Mouse (Mus musculus) forebrain, embryonic 15.5 days (tissue): Measurements from ENCODE around the gene Nr2e1. TPM values are rescaled to one million over a fixed set of nuclear protein-coding genes. Genes with fewer than 3 reads are reported as not detected.

Experiments
- ATAC-seq: fragments of 200-750 bp; cut with Nextera tagmentation; replicated peaks from 2 replicates; pipeline ENCODE4 v1.8.0; 2017; ENCODE audit warnings: mild to moderate bottlenecking, moderate TSS enrichment, moderate library complexity
- H3K27ac ChIP-seq: fragments of 300-500 bp; sonication (generic); replicated peaks from 2 replicates; pipeline ENCODE4 v1.5.1; 2015; ENCODE audit warnings: mild to moderate bottlenecking, inconsistent platforms
- H3K27me3 ChIP-seq: fragments of 300-500 bp; sonication (generic); 2 replicates; pipeline ENCODE4 v1.6.1; 2015; ENCODE audit warnings: inconsistent platforms
- H3K36me3 ChIP-seq: fragments of 300-500 bp; sonication (generic); 2 replicates; pipeline ENCODE4 v1.6.1; 2015; ENCODE audit warnings: mild to moderate bottlenecking, inconsistent platforms
- H3K4me1 ChIP-seq: fragments of 300-500 bp; sonication (generic); 2 replicates; pipeline ENCODE4 v1.6.1; 2015; ENCODE audit warnings: inconsistent platforms
- H3K4me2 ChIP-seq: fragments of 300-500 bp; sonication (generic); replicated peaks from 2 replicates; pipeline ENCODE4 v1.6.1; 2015; ENCODE audit warnings: mild to moderate bottlenecking, inconsistent platforms
- H3K4me3 ChIP-seq: fragments of 300-500 bp; sonication (generic); 2 replicates; pipeline ENCODE4 v1.5.1; 2015; ENCODE audit warnings: mild to moderate bottlenecking, inconsistent platforms
- H3K9ac ChIP-seq: fragments of 300-500 bp; sonication (generic); replicated peaks from 2 replicates; pipeline ENCODE4 v1.6.1; 2015; ENCODE audit warnings: mild to moderate bottlenecking, inconsistent platforms
- H3K9me3 ChIP-seq: fragments of 300-500 bp; sonication (generic); 2 replicates; pipeline ENCODE4 v1.6.1; 2016; ENCODE audit warnings: inconsistent platforms
- WGBS: fragments of 180-500 bp; shearing (Covaris S2); methylation state at CpG from one replicate; pipeline ENCODE4 v1.1.7; 2015; ENCODE audit warnings: mixed read lengths; 5-methylcytosine and 5-hydroxymethylcytosine counted together
- polyA plus RNA-seq: library from polyadenylated mRNA; unstranded; fragments of >200 nt; fragmentation: Nextera tagmentation; extraction: Ambion mirVana; gene quantifications from 2 replicates; pipeline ENCODE4 v1.2.1, GENCODE M21; 2015

Nr2e1 gene
- polyA plus RNA-seq, 1 experiment from 2014 or later: 35.4 TPM

- peaks cover 71% of the 10 kb centered on the region for H3K4me1 ChIP-seq
- H3K9ac ChIP-seq: peak overlapping the region; percentile 68
- H3K36me3 ChIP-seq: no peaks in the 10 kb centered on the region
- WGBS: 1% methylated on average over 8 of the region's 8 CpGs
- peak overlapping the region; percentile 79 for H3K27ac ChIP-seq
- peak overlapping the region; percentile 66 for H3K4me2 ChIP-seq
- peak overlapping the region; percentile 58 for H3K4me3 ChIP-seq
- no peaks in the 10 kb centered on the region for H3K9me3 ChIP-seq
- no peak for ATAC-seq
- H3K27me3 ChIP-seq: no peaks in the 10 kb centered on the region; the same call in 1 of the 2 replicates
Measured at GRCm38 (mm10) chr10:42585156-42585555, 1.7 kb upstream of the Nr2e1 start.

DNA sequence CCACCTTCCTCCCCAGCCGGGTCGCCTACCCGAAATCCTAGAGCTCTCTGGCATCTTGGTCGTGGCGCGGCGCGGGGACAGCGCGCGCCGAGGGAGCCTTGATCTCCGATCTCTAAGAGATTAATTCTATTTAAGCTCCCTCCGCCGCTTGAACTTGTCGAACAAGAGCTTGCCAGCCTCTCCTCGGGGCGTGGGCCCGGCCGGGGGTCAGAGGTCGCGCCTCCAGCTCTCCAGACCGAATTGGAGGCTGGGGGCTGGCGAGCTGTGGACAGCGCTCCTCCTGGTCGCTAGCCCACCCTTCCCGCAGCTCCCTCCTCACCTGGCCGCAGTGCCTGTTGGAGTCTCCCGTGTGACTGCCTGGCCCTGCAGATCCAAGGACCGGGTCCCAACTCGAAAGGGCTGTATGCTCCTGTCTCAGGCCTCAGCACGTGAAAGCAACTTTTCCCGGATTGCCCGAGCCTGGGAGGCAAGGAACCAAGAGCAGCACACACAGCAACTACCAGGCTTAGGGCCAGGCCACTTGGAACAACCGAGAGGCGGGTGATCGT, 1.1 kb upstream of the Nr2e1 start:
- no peaks in the 10 kb centered on the region; the same call in 1 of the 2 replicates for H3K27me3 ChIP-seq
- no peak for ATAC-seq
- H3K27ac ChIP-seq: peak overlapping the region; percentile 79
- peak overlapping the region; percentile 68 for H3K9ac ChIP-seq
- no peaks in the 10 kb centered on the region for H3K36me3 ChIP-seq
- peak overlapping the region; percentile 66 for H3K4me2 ChIP-seq
- H3K4me3 ChIP-seq: peak overlapping the region; percentile 58
- peaks cover 72% of the 10 kb centered on the region for H3K4me1 ChIP-seq
- under 1% methylated on average over 37 of the region's 37 CpGs for WGBS
- H3K9me3 ChIP-seq: no peaks in the 10 kb centered on the region

DNA sequence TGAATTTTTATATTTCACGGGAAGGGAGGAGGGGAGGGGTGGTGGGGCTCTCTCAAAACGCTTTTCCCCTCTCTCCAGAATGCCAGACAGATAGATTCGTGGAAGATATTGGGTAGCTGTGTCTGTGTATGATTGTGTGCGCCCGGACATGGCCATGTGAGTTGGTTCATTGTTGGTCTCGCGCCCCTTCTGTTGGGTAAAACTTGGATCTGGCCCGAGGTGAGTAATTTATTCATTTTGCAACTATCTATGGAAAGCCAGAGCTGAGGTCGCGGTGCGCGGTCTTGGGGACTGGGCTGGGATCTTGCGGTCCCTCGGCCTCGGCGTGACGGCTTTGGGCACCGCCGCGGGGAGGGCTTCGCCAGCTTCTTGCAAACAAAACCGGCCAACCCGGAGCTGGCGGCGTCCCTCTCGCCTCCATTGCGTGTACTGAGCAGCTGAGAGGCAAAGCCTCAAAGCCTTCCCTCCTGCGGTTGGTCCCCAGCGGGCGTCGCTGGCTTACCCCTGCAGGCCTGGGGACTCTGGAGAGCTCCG, 537 bp upstream of the Nr2e1 start:
- H3K4me1 ChIP-seq: peaks cover 75% of the 10 kb centered on the region
- H3K27me3 ChIP-seq: no peaks in the 10 kb centered on the region
- ATAC-seq: peak; percentile 30

DNA sequence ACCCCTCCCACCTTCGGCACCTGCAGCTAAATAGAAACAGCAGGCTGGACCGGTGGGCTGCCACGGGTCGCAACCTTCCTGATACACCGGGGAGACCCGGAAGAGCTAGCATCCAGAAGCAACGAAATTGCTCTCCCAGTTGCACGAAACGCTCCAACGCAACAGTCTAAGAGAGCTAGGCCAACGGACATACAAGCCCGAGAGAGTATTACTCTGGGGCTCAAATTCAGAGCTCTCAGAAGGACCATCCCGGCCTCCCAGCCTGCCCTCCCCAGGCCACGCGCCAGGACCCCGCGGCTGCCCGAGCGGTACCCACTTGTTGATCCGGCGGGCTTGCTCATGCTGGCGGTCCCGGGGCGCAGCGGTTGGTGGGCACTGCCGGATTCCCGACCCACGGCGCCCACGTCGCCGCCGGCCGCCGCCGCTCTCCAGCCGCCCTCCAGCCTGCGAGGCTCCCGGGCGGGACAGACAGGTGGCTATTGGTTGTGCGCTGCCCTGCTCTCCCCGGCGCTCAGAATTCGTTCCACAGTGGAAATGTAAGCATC, 794 bp downstream of the Nr2e1 start:
- no peak for ATAC-seq
- Histone ChIP-seq H3K4me2 (peak overlapping the region; percentile 66), H3K9ac (peak overlapping the region; percentile 68), H3K4me3 (peak overlapping the region; percentile 58), H3K27ac (peak overlapping the region; percentile 79), H3K4me1 (peaks cover 80% of the 10 kb centered on the region), H3K36me3 (no peaks in the 10 kb centered on the region), H3K9me3 (no peaks in the 10 kb centered on the region), H3K27me3 (no peaks in the 10 kb centered on the region)
- under 1% methylated on average over 44 of the region's 44 CpGs for WGBS

More for the DNA sequence above, 537 bp upstream of the Nr2e1 start:
- H3K4me3 ChIP-seq: peak overlapping the region; percentile 58
- no peaks in the 10 kb centered on the region for H3K9me3 ChIP-seq
- H3K4me2 ChIP-seq: peak overlapping the region; percentile 66
- H3K27ac ChIP-seq: peak overlapping the region; percentile 79
- H3K9ac ChIP-seq: peak overlapping the region; percentile 68
- H3K36me3 ChIP-seq: no peaks in the 10 kb centered on the region
- under 1% methylated on average over 32 of the region's 32 CpGs for WGBS

GRCm38 (mm10) chr10:42581694-42582565, 1.5 kb downstream of the Nr2e1 start:
- peak overlapping the region; percentile 58 for H3K4me3 ChIP-seq
- ATAC-seq: no peak
- peak overlapping the region; percentile 66 for H3K4me2 ChIP-seq
- peaks cover 80% of the 10 kb centered on the region for H3K4me1 ChIP-seq
- peak overlapping the region; percentile 79 for H3K27ac ChIP-seq
- under 1% methylated on average over 45 of the region's 45 CpGs for WGBS
- no peaks in the 10 kb centered on the region for H3K36me3 ChIP-seq
- H3K9me3 ChIP-seq: no peaks in the 10 kb centered on the region
- peak overlapping the region; percentile 68 for H3K9ac ChIP-seq
- no peaks in the 10 kb centered on the region for H3K27me3 ChIP-seq

- no peak for ATAC-seq
- peak overlapping the region; percentile 49 for H3K9ac ChIP-seq
- 6% methylated on average over 7 of the region's 7 CpGs for WGBS
- H3K36me3 ChIP-seq: no peaks in the 10 kb centered on the region
- no peaks in the 10 kb centered on the region for H3K9me3 ChIP-seq
- peak overlapping the region; percentile 83 for H3K27ac ChIP-seq
- H3K27me3 ChIP-seq: no peaks in the 10 kb centered on the region
- H3K4me3 ChIP-seq: peak overlapping the region; percentile 58
- peak overlapping the region; percentile 66 for H3K4me2 ChIP-seq
- H3K4me1 ChIP-seq: peaks cover 74% of the 10 kb centered on the region
Measured at GRCm38 (mm10) chr10:42580951-42581277, 2.5 kb downstream of the Nr2e1 start.

- 2% methylated on average over 29 of the region's 29 CpGs for WGBS
- no peak for ATAC-seq
- Histone ChIP-seq H3K4me2 (peak overlapping the region; percentile 66), H3K4me3 (peak overlapping the region; percentile 58), H3K27ac (peak overlapping the region; percentile 83), H3K4me1 (peaks cover 69% of the 10 kb centered on the region), H3K9me3 (no peaks in the 10 kb centered on the region), H3K36me3 (no peaks in the 10 kb centered on the region), H3K9ac (peak overlapping the region; percentile 49), H3K27me3 (no peaks in the 10 kb centered on the region)
Measured at GRCm38 (mm10) chr10:42580131-42580950, 3.1 kb downstream of the Nr2e1 start.

- peak overlapping the region; percentile 58 for H3K4me3 ChIP-seq
- peak overlapping the region; percentile 49 for H3K9ac ChIP-seq
- no peak for ATAC-seq
- no peaks in the 10 kb centered on the region for H3K27me3 ChIP-seq
- H3K4me1 ChIP-seq: peaks cover 65% of the 10 kb centered on the region
- no peaks in the 10 kb centered on the region for H3K9me3 ChIP-seq
- peak overlapping the region; percentile 66 for H3K4me2 ChIP-seq
- H3K36me3 ChIP-seq: no peaks in the 10 kb centered on the region
- WGBS: under 1% methylated on average over 41 of the region's 41 CpGs
- peak overlapping the region; percentile 83 for H3K27ac ChIP-seq
Measured at GRCm38 (mm10) chr10:42579475-42580130, 3.8 kb downstream of the Nr2e1 start.

DNA sequence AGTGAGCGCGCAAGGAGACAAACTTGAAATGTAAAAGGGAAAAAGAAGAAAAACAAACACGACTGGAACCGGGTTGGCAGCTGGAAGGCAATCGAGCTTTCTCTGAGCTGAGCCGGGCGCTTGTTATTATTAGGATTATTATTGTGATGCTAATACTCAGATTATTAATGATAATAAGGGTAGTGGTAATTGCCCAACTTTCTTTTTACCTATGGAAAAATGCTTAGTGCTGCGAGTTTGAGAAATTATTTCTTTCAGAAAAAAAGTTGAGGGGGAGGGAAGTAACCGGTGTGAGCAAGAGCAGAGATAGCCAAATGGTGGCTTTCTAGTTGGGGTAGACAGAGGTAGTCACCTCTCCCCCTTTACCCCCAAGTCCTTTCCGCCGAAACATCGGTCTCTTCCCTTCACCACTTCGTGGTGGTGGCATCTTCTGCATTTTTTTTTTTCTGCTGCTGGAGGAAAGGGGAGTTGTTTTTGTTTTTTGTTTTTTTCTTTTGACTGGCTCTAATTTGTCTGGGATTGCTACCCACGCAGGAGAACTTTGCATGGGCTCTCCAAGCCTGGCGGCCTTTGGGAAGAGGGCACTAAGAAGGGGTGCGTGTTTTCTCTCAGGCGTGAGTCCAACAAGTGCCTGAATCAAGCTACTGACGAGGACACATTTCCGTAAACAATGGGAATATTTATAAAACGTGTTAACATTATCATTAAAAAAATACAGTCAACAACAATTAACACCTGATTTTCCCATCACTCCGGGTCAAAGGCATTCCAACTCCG, 4.5 kb downstream of the Nr2e1 start:
- H3K27me3 ChIP-seq: no peaks in the 10 kb centered on the region
- peak overlapping the region; percentile 83 for H3K27ac ChIP-seq
- under 1% methylated on average over 22 of the region's 22 CpGs for WGBS
- H3K4me1 ChIP-seq: peaks cover 64% of the 10 kb centered on the region
- no peaks in the 10 kb centered on the region for H3K9me3 ChIP-seq
- H3K9ac ChIP-seq: peak overlapping the region; percentile 49
- H3K4me3 ChIP-seq: peak overlapping the region; percentile 58
- H3K4me2 ChIP-seq: peak overlapping the region; percentile 66
- no peaks in the 10 kb centered on the region for H3K36me3 ChIP-seq
- no peak for ATAC-seq

DNA sequence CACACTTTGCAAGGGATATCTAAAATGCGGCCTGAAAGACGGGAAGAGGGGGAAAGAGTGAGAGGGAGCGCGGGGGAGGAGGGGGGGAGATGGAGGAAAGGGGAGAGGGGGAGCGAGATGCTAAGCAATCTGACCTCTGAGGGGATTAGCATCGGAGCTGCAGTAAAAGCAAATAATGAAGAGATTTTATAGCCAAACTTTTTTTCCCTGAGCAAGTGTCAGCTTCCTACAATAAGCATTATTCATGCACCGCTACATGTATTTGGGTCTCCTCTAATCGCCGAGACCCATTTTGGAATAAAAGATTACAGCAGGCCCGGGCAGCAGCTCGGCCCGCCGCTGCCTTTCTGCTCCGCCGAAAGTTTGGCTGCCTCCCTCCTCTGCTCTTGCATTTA, 5.2 kb downstream of the Nr2e1 start:
- no peaks in the 10 kb centered on the region for H3K27me3 ChIP-seq
- H3K9me3 ChIP-seq: no peaks in the 10 kb centered on the region
- ATAC-seq: peak; percentile 54
- H3K9ac ChIP-seq: no peak overlapping the region
- peak overlapping the region; percentile 58 for H3K4me3 ChIP-seq
- peak overlapping the region; percentile 66 for H3K4me2 ChIP-seq
- no peaks in the 10 kb centered on the region for H3K36me3 ChIP-seq
- 1% methylated on average over 15 of the region's 15 CpGs for WGBS
- peak overlapping the region; percentile 83 for H3K27ac ChIP-seq
- peaks cover 67% of the 10 kb centered on the region for H3K4me1 ChIP-seq
